Mouse (Mus musculus) cerebellum, postnatal 36 days (tissue): ENCODE results near the gene Slc39a5.
A peak's percentile ranks its signal among the peaks of the same experiment; 100 is the strongest.

ENCODE experiments used
- DNase-seq, 2 experiments: peaks; one replicate each; pipeline ENCODE4 v3.0.0; 2021 to 2022; ENCODE audit warnings: mixed read lengths in 2 of 2

Slc39a5 gene

DNA sequence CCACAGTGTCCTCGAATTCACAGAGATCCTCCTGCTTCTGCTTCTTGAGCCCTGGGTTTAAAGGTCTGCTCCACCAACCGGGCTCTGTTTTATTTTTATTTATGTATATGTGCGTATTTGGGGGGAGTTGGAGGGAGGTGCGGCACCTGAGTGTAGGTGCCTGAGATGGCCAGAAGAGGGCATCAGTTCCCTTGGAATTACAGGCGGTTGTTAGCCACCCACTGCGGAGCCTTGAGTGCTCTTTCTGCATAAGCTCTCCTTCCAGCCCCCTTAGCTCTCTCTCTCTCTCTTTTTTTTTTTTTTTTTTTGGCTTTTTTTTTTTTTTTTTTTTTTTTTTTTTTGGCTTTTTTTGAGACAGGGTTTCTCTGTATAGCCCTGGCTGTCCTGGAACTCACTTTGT lies 26.6 kb downstream of the Slc39a5 start:
- no peak for DNase-seq

- DNase-seq, result no peak
Observed at GRCm38 (mm10) chr10:128372989-128373748, 27.9 kb downstream of the Slc39a5 start.

- DNase-seq, result no peak
Observed at GRCm38 (mm10) chr10:128372142-128372541, 28.9 kb downstream of the Slc39a5 start.

- no peak for DNase-seq
Observed at GRCm38 (mm10) chr10:128370601-128371000, 30.4 kb downstream of the Slc39a5 start.

- no peak for DNase-seq
Observed at GRCm38 (mm10) chr10:128370021-128370420, 31.0 kb downstream of the Slc39a5 start.

DNA sequence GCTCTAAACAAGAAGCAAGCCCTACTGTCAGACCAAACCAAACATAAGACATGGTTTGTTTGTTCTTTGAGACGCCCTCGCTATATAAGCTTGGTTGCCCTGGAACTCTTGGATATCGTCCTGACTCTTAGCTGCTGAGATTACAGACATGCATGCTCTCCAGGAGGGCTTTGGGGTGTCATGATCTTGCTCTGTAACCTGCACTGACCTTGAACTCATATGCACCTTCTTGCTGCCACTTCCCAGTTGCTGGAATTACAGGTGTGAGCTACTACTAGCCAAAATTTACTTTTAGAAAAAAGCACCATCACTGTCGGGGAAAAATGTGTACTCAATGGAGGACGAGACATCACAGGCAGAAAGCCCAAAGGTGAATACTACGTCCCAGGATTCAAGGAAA lies 31.4 kb downstream of the Slc39a5 start:
- DNase-seq, result no peak

GRCm38 (mm10) chr10:128369218-128369543 lies 31.8 kb downstream of the Slc39a5 start:
- no peak for DNase-seq

DNA sequence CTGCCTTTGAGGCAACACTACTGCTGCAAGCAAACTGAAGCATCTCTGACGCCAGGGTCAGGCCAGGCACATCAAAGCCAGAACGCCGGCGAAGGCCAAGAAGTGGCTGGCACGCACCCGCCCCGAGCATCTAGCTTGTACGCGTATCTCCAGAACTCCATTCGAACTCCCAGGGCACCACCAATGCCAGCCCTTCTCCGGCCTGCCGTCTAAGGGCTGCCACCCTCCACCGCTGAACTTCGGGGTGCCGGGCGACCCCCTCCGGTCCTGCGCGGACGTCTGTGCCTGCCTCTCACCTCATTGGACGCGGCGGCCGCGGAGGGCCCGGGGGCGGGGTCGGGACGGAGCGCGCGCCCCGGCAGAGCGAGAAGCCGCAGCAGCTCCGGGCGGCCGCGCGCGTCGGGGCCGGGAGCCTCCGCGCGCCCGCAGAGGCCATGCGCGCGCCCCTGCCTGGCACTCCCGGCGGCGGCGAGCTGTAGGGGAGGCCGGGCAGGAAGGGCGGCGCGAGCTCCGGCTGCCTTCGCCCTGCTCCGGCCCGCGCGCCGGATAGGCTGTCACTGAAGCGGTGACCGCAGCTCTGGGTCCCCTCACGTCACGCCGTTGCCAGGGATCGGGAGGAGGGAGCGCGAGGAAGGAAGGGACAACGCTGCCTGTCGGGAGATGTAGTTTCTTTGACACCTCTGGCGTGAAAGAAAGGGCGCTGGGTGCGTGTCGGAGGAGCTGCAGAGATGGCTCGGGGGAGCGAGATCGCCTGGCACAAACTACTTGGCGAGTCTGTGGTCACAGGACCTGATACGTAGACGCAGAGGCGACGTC lies 32.4 kb downstream of the Slc39a5 start, which contains the start of gene Coq10a:
Gene Coq10a (minus strand): TSS at position 596 of the 816 bp plus-strand sequence.
- peak; percentile 91 to 92 for DNase-seq

- DNase-seq, result no peak
Observed at GRCm38 (mm10) chr10:128367899-128368401, 33.1 kb downstream of the Slc39a5 start.

- peak in 1 of 2 experiments; percentile 32 for DNase-seq
Observed at GRCm38 (mm10) chr10:128362568-128362967, 38.5 kb downstream of the Slc39a5 start.

DNA sequence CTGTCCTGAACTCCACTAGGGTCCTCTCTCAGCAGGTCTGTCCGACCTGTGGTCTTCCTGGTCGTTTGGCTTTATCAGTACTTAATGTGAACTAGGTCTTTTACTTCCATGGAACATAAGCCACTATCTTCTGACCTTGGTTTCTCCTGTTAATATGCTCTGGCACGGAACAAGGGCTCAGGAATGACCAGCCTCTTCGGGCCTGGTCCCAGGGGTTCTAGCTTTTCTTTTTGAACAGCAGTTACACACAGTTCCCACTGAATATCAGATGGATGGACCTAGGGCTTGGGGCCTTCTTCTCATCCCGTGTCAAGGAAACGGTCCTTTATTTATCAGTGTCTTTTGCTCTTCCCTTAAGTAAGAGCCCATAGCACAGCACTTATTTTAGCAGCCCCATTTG lies 39.2 kb downstream of the Slc39a5 start:
- DNase-seq, result no peak

- no peak for DNase-seq
Observed at GRCm38 (mm10) chr10:128359226-128359625, 41.8 kb downstream of the Slc39a5 start.

DNA sequence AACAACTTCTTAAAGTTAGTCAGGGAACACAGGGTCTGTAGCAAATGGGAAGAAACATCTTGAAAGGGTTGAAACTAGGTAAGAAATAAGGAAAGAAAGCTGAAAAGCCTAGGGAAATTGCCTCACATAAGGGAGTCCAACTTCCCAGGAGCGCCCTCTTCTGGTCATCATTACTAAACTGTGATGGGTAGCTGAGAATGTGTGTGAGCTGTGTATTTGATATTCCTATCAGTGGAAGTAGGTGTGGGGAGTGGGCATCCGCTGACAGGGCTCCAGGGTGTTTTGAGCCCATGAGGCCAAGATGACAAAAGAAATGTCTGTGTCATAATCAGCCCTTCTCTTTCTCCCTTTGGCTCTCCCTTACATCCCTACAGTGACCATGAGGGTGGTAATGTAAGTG lies 42.2 kb downstream of the Slc39a5 start:
- peak; percentile 52 to 63 for DNase-seq

DNA sequence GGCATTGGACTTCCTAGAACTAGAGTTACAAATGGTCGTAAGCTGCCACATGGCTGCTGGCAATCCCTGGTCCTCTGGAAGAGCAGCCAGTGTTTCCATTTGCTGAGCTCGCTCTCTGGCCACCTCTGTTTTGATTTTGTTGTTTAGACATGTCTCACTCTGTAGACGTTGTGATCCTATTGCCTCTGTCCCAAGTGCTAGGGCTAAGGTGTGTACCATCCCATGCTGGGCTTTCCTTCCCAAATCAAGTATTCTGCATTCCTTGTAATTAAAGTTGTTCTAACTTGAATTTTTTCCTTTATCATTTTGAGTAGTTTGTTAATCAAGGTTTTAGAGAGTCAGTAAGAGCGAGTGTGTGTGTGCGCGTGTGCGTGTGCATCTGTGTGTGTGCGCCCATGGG lies 53.5 kb downstream of the Slc39a5 start:
- no peak for DNase-seq
